Mouse (Mus musculus) forebrain, embryonic 16.5 days (tissue): ENCODE measurements at regions not wholly inside any gene's neighbourhood (a gene's known extent, or its start where the extent isn't known, plus 50 kb on each side); places are given as distances from the start of the nearest gene placed in this dataset.

Experiments used
- ATAC-seq: fragments of 200-750 bp; cut with Nextera tagmentation; 2 replicates; pipeline ENCODE4 v1.8.0; 2017; ENCODE audit warnings: mild to moderate bottlenecking, moderate library complexity
- H3K27ac ChIP-seq: fragments of 300-500 bp; sonication (generic); 2 replicates; pipeline ENCODE4 v1.5.1; 2014; ENCODE audit warnings: low read length, control low read depth
- H3K27me3 ChIP-seq: fragments of 300-500 bp; sonication (generic); replicated peaks from 2 replicates; pipeline ENCODE4 v1.6.1; 2014; ENCODE audit warnings: low read length; ENCODE audit not compliant: control insufficient read depth, insufficient read depth
- H3K36me3 ChIP-seq: fragments of 300-500 bp; sonication (generic); 2 replicates; pipeline ENCODE4 v1.6.1; 2014; ENCODE audit not compliant: control insufficient read depth, insufficient read depth
- H3K4me1 ChIP-seq: fragments of 300-500 bp; sonication (generic); replicated peaks from 2 replicates; pipeline ENCODE4 v1.6.1; 2014; ENCODE audit warnings: low read length; ENCODE audit not compliant: control insufficient read depth, insufficient read depth
- H3K4me2 ChIP-seq: fragments of 300-500 bp; sonication (generic); 2 replicates; pipeline ENCODE4 v1.6.1; 2014; ENCODE audit warnings: mild to moderate bottlenecking, low read length, control low read depth
- H3K4me3 ChIP-seq: fragments of 300-500 bp; sonication (generic); replicated peaks from 2 replicates; pipeline ENCODE4 v1.5.1; 2014; ENCODE audit warnings: mild to moderate bottlenecking, low read length, control low read depth
- H3K9ac ChIP-seq: fragments of 300-500 bp; sonication (generic); replicated peaks from 2 replicates; pipeline ENCODE4 v1.6.1; 2014; ENCODE audit warnings: low read depth, low read length, control low read depth
- H3K9me3 ChIP-seq: fragments of 300-500 bp; sonication (generic); 2 replicates; pipeline ENCODE4 v1.6.1; 2016; ENCODE audit warnings: low read length; ENCODE audit not compliant: control insufficient read depth
- WGBS: fragments of 180-500 bp; shearing (Covaris S2); extraction: QIAGEN DNeasy Blood & Tissue Kit; methylation state at CpG from one replicate; pipeline ENCODE4 v1.1.7; 2014; 5-methylcytosine and 5-hydroxymethylcytosine counted together

DNA sequence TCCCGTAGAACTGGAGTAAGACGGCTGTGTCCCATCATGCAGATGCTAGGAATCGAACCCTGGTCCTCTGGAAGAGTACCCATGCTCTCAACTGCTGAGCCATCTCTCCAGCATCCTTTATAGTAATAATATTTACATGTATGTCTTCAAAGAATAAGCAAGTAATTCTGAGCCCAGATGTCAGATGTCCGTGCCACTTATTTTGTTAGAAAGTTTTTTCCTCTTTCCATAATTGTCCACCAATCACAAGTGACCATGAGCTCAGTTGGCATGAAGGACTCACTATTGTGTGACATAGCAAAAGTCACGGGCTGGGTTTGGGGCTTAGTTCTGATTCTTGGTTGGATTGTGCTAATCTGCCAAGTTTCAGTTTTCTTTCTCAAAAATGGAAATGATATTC, 78.1 kb upstream of the Intu start:
- Histone ChIP-seq H3K27me3 (no peaks in the 10 kb centered on the region), H3K9me3 (no peaks in the 10 kb centered on the region), H3K4me3 (no peak overlapping the region), H3K4me1 (0 out of 2 replicates have a peak, but pooled peaks cover 3% of the 10 kb centered on the region), H3K9ac (no peak overlapping the region), H3K4me2 (no peak overlapping the region), H3K36me3 (no peaks in the 10 kb centered on the region), H3K27ac (no peak overlapping the region)
- 88% methylated on average over 5 of the region's 5 CpGs for WGBS
- no peak for ATAC-seq

DNA sequence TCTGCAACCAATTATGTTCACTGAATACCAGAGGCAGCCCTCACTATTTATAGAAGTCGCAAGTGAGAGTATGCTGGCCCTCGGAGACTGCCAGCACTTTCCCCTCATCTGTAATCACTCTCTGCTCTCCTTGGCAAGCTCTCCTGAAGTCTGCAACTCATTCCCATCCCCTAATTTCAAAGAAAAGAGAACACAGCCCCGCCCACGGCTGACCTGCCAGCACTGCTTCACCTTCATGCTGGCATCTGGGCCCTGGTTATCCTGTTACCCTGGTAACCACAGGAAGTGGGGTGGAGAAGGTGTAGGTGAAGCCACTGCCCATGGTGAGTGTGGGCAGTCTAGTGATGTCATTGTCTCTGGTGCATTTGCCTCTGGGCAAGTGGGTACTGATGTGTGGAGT, 77.5 kb upstream of the Intu start:
- ATAC-seq, result no peak
- H3K4me3 ChIP-seq, result no peak overlapping the region
- no peaks in the 10 kb centered on the region for H3K27me3 ChIP-seq
- no peaks in the 10 kb centered on the region for H3K9me3 ChIP-seq
- 39% methylated on average over 4 of the region's 4 CpGs for WGBS
- H3K4me2 ChIP-seq, result no peak overlapping the region
- 0 out of 2 replicates have a peak, but pooled peaks cover 3% of the 10 kb centered on the region for H3K4me1 ChIP-seq
- no peaks in the 10 kb centered on the region for H3K36me3 ChIP-seq
- H3K9ac ChIP-seq, result no peak overlapping the region
- H3K27ac ChIP-seq, result no peak overlapping the region

DNA sequence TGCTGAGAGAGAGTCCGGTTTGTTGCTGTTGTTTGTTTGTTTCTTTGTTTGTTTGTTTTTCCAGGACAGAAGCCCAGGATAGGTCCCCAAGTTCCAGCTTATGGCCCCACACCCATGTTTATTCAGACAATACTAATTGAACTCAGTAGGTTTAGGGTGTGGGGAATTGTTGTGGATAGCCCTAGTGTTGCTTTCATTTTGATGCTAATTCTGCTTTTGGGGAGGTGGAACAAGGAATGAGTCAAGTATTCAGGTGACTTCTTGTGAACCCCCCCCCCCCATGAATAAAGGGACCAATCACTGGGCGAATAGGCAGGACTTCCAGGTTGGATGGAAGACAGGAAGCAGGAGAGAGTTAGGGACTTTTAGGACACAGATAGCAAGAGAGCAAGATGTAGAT, 75.0 kb upstream of the Intu start:
- Histone ChIP-seq H3K4me1 (0 out of 2 replicates have a peak, but pooled peaks cover 3% of the 10 kb centered on the region), H3K27ac (no peak overlapping the region), H3K4me2 (no peak overlapping the region), H3K27me3 (no peaks in the 10 kb centered on the region), H3K36me3 (no peaks in the 10 kb centered on the region), H3K9me3 (no peaks in the 10 kb centered on the region), H3K9ac (no peak overlapping the region), H3K4me3 (no peak overlapping the region)
- WGBS, result 81% methylated on average over 2 of the region's 2 CpGs
- ATAC-seq, result no peak

DNA sequence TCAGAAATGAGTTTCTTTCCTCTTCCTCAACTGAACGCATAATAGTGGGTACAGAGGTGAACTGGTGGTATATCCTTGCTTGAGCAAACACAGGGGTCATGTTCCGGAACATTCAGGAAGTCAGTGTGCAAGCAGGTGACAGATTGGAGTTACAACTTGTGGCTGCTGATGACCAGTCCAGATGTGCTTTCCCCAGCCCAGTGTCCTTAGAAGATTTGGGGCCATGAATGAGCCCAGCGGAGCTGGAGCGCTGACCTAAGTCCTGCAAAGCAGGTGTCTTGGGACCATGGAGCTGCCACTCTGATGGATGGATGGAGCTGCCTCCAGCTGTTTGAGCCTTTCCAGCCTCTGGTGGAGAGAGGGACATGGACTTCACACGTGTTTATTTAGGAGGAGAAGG, 72.6 kb upstream of the Intu start:
- H3K4me2 ChIP-seq, result no peak overlapping the region
- 0 out of 2 replicates have a peak, but pooled peaks cover 2% of the 10 kb centered on the region for H3K4me1 ChIP-seq
- H3K27ac ChIP-seq, result no peak overlapping the region
- H3K9ac ChIP-seq, result no peak overlapping the region
- ATAC-seq, result no peak
- H3K9me3 ChIP-seq, result no peaks in the 10 kb centered on the region
- no peak overlapping the region for H3K4me3 ChIP-seq
- H3K36me3 ChIP-seq, result no peaks in the 10 kb centered on the region
- H3K27me3 ChIP-seq, result no peaks in the 10 kb centered on the region
- 89% methylated on average over 5 of the region's 5 CpGs for WGBS

GRCm38 (mm10) chr3:40463446-40463845, 67.6 kb upstream of the Intu start:
- Histone ChIP-seq H3K27ac (no peak overlapping the region), H3K4me2 (no peak overlapping the region), H3K36me3 (no peaks in the 10 kb centered on the region), H3K9me3 (no peaks in the 10 kb centered on the region), H3K9ac (no peak overlapping the region), H3K4me1 (no peaks in the 10 kb centered on the region), H3K27me3 (no peaks in the 10 kb centered on the region), H3K4me3 (no peak overlapping the region)
- ATAC-seq, result no peak
- 81% methylated on average over 5 of the region's 5 CpGs for WGBS

DNA sequence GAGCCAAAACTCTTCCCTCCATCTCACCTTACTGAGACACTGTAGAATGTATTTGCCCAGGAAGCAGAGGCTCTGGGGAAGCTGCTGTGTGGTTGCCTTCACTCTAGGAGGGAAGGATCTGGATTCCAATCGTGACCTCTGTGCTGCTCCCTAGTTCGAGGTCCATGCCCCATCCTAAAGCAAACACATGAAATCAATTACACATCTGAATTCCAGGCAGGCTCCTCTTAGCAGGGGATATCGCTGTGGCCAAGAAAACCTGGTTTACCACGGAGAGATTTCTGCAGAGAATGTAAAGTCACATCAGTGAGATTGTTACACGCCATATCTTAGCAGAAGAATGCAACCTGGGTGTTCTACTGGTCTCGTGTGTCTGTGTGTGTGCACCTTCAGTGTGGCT, 61.0 kb upstream of the Intu start:
- ATAC-seq, result no peak
- 78% methylated on average over 6 of the region's 6 CpGs for WGBS
- H3K4me3 ChIP-seq, result no peak overlapping the region
- no peaks in the 10 kb centered on the region for H3K27me3 ChIP-seq
- H3K9ac ChIP-seq, result no peak overlapping the region
- no peak overlapping the region for H3K4me2 ChIP-seq
- no peaks in the 10 kb centered on the region for H3K9me3 ChIP-seq
- H3K36me3 ChIP-seq, result no peaks in the 10 kb centered on the region
- no peaks in the 10 kb centered on the region for H3K4me1 ChIP-seq
- H3K27ac ChIP-seq, result no peak overlapping the region

- H3K9ac ChIP-seq, result no peak overlapping the region
- no peaks in the 10 kb centered on the region for H3K27me3 ChIP-seq
- no peaks in the 10 kb centered on the region for H3K36me3 ChIP-seq
- WGBS, result 92% methylated on average over 6 of the region's 6 CpGs
- no peaks in the 10 kb centered on the region for H3K9me3 ChIP-seq
- H3K4me2 ChIP-seq, result no peak overlapping the region
- no peak overlapping the region for H3K4me3 ChIP-seq
- no peak overlapping the region for H3K27ac ChIP-seq
- H3K4me1 ChIP-seq, result no peaks in the 10 kb centered on the region
- no peak for ATAC-seq
These were observed 58.3 kb upstream of the Intu start for GRCm38 (mm10) chr3:40472766-40473165.

GRCm38 (mm10) chr3:40480258-40480951, 50.7 kb upstream of the Intu start:
- Histone ChIP-seq H3K36me3 (no peaks in the 10 kb centered on the region), H3K4me1 (no peaks in the 10 kb centered on the region), H3K4me3 (no peak overlapping the region), H3K9ac (no peak overlapping the region), H3K27me3 (no peaks in the 10 kb centered on the region), H3K27ac (no peak overlapping the region), H3K4me2 (no peak overlapping the region), H3K9me3 (no peaks in the 10 kb centered on the region)
- 89% methylated on average over 15 of the region's 15 CpGs for WGBS
- ATAC-seq, result no peak
